Mouse (Mus musculus) gastrocnemius, adult 18-20 months (tissue): Measurements from ENCODE around the gene Mknk2. TPM values are rescaled to one million over a fixed set of nuclear protein-coding genes. Genes with fewer than 3 reads are reported as not detected.
A peak's percentile ranks its signal among the peaks of the same experiment; 100 is the strongest.

Experiments
- DNase-seq: peaks from one replicate; pipeline ENCODE4 v3.0.0; 2021; ENCODE audit warnings: low spot score
- long read RNA-seq, 2 experiments: library from polyadenylated mRNA; stranded (forward); transcript quantifications; one replicate each; pipeline ENCODE4 v2.0.0; 2021
- total RNA-seq, 2 experiments: library from RNA; stranded (reverse); gene quantifications; 2 replicates each; pipeline ENCODE4 v1.2.3; 2021

The Mknk2 gene
- total RNA-seq, result 100 to 1,000 TPM; 244 to 292 TPM
- long read RNA-seq, experiment 1, transcript Mknk2-205 (14 exons, 3,439 nt), result major isoform, 161 of 696 reads
- long read RNA-seq, experiment 1, transcript Mknk2-201 (12 exons, 3,065 nt), result minor isoform, 5 of 696 reads
- long read RNA-seq, experiment 1, partial matches to known transcripts, result 71 of 696 reads
- long read RNA-seq, experiment 1, other reads (novel, unspliced or antisense), result 459 of 696 reads
- long read RNA-seq, experiment 2, transcript Mknk2-201 (12 exons, 3,065 nt), result minor isoform, 8 of 794 reads
- long read RNA-seq, experiment 2, transcript Mknk2-205 (14 exons, 3,439 nt), result major isoform, 185 of 794 reads
- long read RNA-seq, experiment 2, partial matches to known transcripts, result 67 of 794 reads
- long read RNA-seq, experiment 2, other reads (novel, unspliced or antisense), result 534 of 794 reads

GRCm38 (mm10) chr10:80677942-80678436 is at the start of gene Mknk2:
Mknk2 (minus strand) TSS chr10:80678112.
- peak; percentile 93 for DNase-seq

GRCm38 (mm10) chr10:80717281-80717680 is 39.4 kb upstream of the Mknk2 start:
- no peak for DNase-seq

GRCm38 (mm10) chr10:80710834-80711233 is 32.9 kb upstream of the Mknk2 start:
- no peak for DNase-seq

GRCm38 (mm10) chr10:80705479-80705878 is 27.6 kb upstream of the Mknk2 start:
- DNase-seq, result no peak

- DNase-seq, result no peak
These were observed 27.1 kb upstream of the Mknk2 start for GRCm38 (mm10) chr10:80705033-80705432.

DNA sequence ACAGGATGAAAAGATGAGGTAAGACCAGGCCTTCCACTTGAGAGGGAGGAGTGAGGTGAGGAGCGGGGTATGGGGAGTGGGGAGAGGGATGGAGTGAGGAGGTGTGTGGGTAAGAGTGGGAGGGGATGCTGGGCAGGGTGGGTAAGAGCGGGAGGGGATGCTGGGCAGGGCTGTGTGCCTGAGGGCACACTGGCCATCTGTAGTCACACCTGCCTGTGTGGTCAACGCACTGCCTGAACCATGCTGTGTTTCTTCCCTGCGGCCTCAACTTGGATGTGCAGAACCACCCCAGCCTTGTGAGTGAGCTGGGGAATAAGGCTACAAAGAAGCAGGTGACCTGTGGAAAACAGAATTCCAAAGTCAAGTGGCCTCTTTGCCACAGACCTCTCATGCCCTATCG is 26.5 kb upstream of the Mknk2 start:
- no peak for DNase-seq

- DNase-seq, result no peak
These were observed 25.7 kb upstream of the Mknk2 start for GRCm38 (mm10) chr10:80703643-80704042.

- DNase-seq, result peak; percentile 95
These were observed 24.9 kb upstream of the Mknk2 start for GRCm38 (mm10) chr10:80702536-80703390.

DNA sequence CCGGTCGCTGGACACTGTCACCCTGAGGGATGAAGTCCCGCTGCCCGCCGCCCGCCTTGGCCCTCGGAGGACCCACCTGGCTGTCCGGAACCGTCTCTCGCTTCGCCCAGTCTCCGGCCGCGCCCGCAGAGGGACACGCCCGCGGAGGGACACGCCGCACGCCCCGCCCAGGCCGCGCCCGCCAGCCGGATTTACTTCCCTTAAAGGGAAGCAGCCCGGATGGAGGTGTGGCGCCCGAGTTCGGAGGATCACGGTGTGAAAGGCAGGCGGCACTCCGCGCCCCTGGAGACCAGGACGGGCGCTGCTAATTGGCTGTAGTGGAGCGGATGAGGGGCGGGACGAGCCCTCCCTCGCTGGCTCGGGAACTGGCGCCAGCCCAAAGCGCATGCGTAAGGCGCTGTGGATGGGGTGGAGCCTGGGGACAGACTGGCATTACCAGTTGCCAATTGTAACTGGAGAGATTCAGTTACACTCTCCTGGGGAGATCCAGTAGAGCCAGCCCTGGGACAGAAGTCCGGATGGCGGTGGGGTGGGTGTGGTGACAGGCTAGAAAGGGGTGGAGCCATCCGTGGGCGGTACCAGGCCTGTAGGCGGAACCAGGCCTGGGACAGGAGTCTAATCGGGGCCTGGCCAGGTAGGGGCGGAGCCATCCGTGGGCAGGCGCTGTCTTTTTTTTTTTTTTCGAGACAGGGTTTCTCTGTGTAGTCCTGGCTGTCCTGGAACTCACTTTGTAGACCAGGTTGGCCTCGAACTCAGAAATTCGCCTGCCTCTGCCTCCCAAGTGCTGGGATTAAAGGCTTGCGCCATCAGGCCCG is 24.0 kb upstream of the Mknk2 start, which contains the start of the genes Mob3a and Izumo4:
Gene Mob3a (minus strand): TSS at position 257 of the 815 bp plus-strand sequence.
Gene Izumo4 (plus strand): TSS at position 464 of the 815 bp plus-strand sequence.
- peak; percentile 99 for DNase-seq

DNA sequence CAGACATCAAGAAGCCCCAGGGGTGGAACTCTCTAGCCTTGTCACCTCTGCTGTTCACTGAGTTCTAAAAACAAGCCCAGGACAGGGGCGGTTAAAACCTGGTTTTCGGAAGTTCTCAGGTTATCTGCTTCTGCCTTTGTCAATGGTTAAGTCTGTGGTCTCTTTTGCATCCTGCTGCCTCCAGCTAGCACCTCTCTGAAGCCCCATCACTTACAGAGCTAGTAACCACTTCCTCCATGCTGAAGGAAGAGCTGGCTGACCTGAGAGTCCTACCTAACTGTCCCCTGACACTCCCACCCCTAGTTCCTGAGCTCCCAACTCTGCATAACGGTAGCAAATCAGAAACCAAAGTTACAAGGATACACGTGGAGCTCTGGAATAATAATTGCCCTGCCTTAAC is 22.8 kb upstream of the Mknk2 start:
- DNase-seq, result no peak

GRCm38 (mm10) chr10:80700038-80700504 is 22.2 kb upstream of the Mknk2 start:
- DNase-seq, result no peak

GRCm38 (mm10) chr10:80698605-80699004 is 20.7 kb upstream of the Mknk2 start:
- no peak for DNase-seq

- no peak for DNase-seq
These were observed 19.9 kb upstream of the Mknk2 start for GRCm38 (mm10) chr10:80697812-80698211.

- no peak for DNase-seq
These were observed 19.5 kb upstream of the Mknk2 start for GRCm38 (mm10) chr10:80697393-80697787.

DNA sequence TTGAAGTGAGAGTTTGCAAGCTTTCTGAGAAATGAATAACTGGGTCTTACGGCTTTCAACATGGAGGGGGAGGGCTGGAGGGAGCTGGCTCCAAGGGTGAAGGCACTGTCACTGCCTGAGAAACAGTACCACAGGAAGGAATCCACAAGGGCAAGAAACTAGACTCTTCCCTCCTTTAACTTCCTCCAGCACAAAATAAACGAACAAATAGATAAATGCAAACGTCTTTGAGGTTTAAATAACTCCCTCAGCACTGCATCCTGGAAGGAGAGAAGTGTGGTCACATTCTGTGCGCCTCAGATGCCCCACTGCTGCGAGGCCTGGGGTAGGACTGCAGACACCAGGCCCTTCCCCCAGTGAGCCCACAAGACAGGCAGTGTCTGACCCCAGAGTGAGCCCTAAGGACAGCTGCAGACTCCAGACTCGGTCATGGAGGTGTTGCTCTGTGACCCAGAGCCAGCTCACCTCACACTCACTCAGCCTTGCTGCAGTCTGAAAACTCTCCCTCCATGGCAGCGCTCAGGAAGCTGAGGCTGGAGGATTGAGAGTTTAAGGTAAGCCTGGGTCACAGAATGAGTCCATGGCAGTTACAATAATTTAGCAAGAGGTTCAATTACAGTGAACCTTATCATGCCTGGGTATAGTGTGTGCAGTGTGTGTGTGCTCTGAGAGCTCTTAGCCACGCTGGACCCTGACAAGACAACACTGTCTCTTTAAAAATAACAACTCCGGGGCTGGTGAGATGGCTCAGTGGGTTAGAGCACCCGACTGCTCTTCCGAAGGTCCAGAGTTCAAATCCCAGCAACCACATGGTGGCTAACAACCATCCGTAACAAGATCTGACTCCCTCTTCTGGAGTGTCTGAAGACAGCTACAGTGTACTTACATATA is 18.8 kb upstream of the Mknk2 start:
- DNase-seq, result no peak

DNA sequence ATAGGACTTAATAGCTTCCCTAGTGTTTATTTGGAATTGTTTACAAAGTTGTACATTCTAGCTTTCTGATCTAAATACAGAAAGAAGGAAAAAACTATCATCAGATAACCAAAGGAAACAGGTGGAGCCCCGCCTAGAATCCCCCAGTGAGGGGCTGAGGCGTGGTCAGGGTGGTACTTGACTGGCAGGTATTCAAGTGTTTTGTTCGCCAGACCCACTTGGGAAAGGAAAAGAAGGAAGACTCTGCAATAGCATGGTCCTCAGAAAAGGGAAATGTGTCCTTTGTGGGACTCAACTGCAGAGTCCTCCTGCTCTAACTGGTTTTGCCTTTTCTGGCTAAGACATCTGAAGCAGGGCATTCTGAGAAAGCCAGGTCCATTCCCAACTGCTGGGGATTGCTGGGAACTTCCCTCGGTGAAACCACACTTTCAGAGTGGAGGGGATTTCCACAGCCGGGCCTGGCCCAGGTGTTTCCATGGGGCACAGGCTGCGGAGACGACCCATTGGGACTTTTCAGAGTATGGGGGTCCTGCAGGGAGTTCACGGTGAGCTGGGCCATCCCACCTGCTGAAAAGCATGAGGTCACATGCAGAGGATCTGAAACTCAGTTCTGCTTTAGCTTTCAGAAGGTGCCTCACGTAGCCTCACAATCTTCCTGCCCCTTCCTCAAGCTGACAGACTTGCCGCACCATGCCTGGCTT is 18.0 kb upstream of the Mknk2 start:
- DNase-seq, result no peak

- DNase-seq, result peak; percentile 24
These were observed 17.3 kb upstream of the Mknk2 start for GRCm38 (mm10) chr10:80695186-80695585.

- no peak for DNase-seq
These were observed 16.4 kb upstream of the Mknk2 start for GRCm38 (mm10) chr10:80694159-80694938.
